Mouse (Mus musculus): ENCODE measurements around the gene Plp2. TPM values are rescaled to one million over a fixed set of nuclear protein-coding genes. Genes with fewer than 3 reads are reported as not detected.

The Plp2 gene
- polyA plus RNA-seq, 1 experiment, result 149 TPM

DNA sequence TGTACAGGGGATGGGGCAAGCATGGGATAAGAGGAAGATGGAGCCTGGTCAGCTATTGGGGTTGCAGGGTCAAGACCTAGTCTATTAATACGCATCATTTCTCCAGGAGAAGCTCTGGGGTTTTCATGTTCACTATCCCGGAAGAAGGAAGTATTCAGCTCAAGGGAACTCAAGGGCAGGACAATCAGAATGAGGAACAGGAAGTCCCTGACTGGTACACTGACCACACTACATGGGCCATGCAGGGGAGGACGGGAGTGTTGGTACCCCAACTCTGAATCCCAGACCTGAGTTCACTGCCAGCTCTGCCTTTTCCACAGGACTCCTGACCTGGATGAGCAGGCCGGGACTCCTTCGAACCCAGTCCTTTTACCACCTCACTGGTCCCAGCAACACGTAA, 38.6 kb downstream of the Plp2 start:
- Histone ChIP-seq H3K4me3 (ENCODE audit: control insufficient read depth, insufficient read depth, low read length) (no peak overlapping the region), H3K4me1 (replicated peaks; ENCODE audit: control insufficient read depth, insufficient read depth, low read length) (no peaks in the 10 kb centered on the region), H3K36me3 (ENCODE audit: control insufficient read depth, insufficient read depth, low read length) (no peaks in the 10 kb centered on the region), H3K27me3 (ENCODE audit: control insufficient read depth, insufficient read depth, low read length) (no peaks in the 10 kb centered on the region), H3K27ac (ENCODE audit: control insufficient read depth, insufficient read depth, low read length) (no peak overlapping the region)
- DNase-seq, result no peak
- 72% methylated on average over 6 of the region's 6 CpGs for WGBS
- no peak for TF ChIP-seq POLR2A (IDR thresholded peaks at IDR 0.05; ENCODE audit: control insufficient read depth, extremely low read depth, insufficient read depth, low read length, poor library complexity)
- TF ChIP-seq CTCF (IDR thresholded peaks at IDR 0.05; ENCODE audit: borderline replicate concordance, control insufficient read depth, extremely low read depth, insufficient read depth, low read length, poor library complexity), result no peak

Other genes starting within 250 kb of the Plp2 start
- gene Foxp3, start 97.7 kb downstream of the Plp2 start, polyA plus RNA-seq (2012; rRNA removed), result 7.7 and 10.3 TPM in 2 replicates
- 5.5 and 5.8 TPM in 2 replicates for gene Ppp1r3f, start 97.1 kb downstream of the Plp2 start, polyA plus RNA-seq (2012; rRNA removed)
- gene Ccdc22, start 65.9 kb downstream of the Plp2 start, polyA plus RNA-seq (2012; rRNA removed), result 34.1 and 35.7 TPM in 2 replicates
- 0.04 and 0.12 TPM in 2 replicates for gene Cacna1f, start 64.3 kb downstream of the Plp2 start, polyA plus RNA-seq (2012; rRNA removed)
- 1.2 and 1.8 TPM in 2 replicates for gene Syp, start 32.9 kb downstream of the Plp2 start, polyA plus RNA-seq (2012; rRNA removed)
- gene Prickle3, start 14.1 kb downstream of the Plp2 start, polyA plus RNA-seq (2012; rRNA removed), result 29.7 TPM in 2 replicates
- 0.82 and 3.0 TPM in 2 replicates for gene Magix, start 9.9 kb upstream of the Plp2 start, polyA plus RNA-seq (2012; rRNA removed)
- 12.2 and 12.8 TPM in 2 replicates for gene Gpkow, start 25.7 kb upstream of the Plp2 start, polyA plus RNA-seq (2012; rRNA removed)
- gene Wdr45, start 42.9 kb upstream of the Plp2 start, polyA plus RNA-seq (2012; rRNA removed), result 86.6 and 105 TPM in 2 replicates
- gene Gm45208, start 50.9 kb upstream of the Plp2 start, polyA plus RNA-seq (2012; rRNA removed), result 1.8 and 1.9 TPM in 2 replicates
- 39.9 and 44.4 TPM in 2 replicates for gene Praf2, start 57.0 kb upstream of the Plp2 start, polyA plus RNA-seq (2012; rRNA removed)
- gene Ccdc120, start 79.5 kb upstream of the Plp2 start, polyA plus RNA-seq (2012; rRNA removed), result 6.8 and 9.3 TPM in 2 replicates
- gene Tfe3, start 91.2 kb upstream of the Plp2 start, polyA plus RNA-seq (2012; rRNA removed), result 26.4 and 29.5 TPM in 2 replicates
- 68.4 and 73.1 TPM in 2 replicates for gene Gripap1, start 118.4 kb upstream of the Plp2 start, polyA plus RNA-seq (2012; rRNA removed)
- gene Kcnd1, start 150.9 kb upstream of the Plp2 start, polyA plus RNA-seq (2012; rRNA removed), result 1.1 TPM in 2 replicates
- gene Otud5, start 170.0 kb upstream of the Plp2 start, polyA plus RNA-seq (2012; rRNA removed), result 112 TPM in 2 replicates
- gene Pim2, start 206.9 kb upstream of the Plp2 start, polyA plus RNA-seq (2012; rRNA removed), result 53.6 and 54.6 TPM in 2 replicates
- 81.7 and 100 TPM in 2 replicates for gene Slc35a2, start 212.6 kb upstream of the Plp2 start, polyA plus RNA-seq (2012; rRNA removed)
- gene Pqbp1, start 227.9 kb upstream of the Plp2 start, polyA plus RNA-seq (2012; rRNA removed), result 101 and 109 TPM in 2 replicates
- gene Timm17b, start 228.0 kb upstream of the Plp2 start, polyA plus RNA-seq (2012; rRNA removed), result 66.8 and 74.8 TPM in 2 replicates
- not detected in 2 replicates for gene Gm10491, start 236.4 kb upstream of the Plp2 start, polyA plus RNA-seq (2012; rRNA removed)
- not detected in 2 replicates for gene Gm10490, start 238.2 kb upstream of the Plp2 start, polyA plus RNA-seq (2012; rRNA removed)
- gene Pcsk1n, start 248.4 kb upstream of the Plp2 start, polyA plus RNA-seq (2012; rRNA removed), result 0.14 and 0.15 TPM in 2 replicates